Mouse (Mus musculus): ENCODE data around the gene Mxra8. TPM values are rescaled to one million over a fixed set of nuclear protein-coding genes. Genes with fewer than 3 reads are reported as not detected.

Gene Mxra8
- polyA plus RNA-seq, 1 experiment from 2014 or later: 106 TPM

Small RNAs within 50 kb of the gene (microRNA-seq; reads per million reads assigned to microRNA genes)
- gene Gm27743: not detected

Other genes starting within 250 kb of the Mxra8 start
- 9.6 and 10.4 TPM in 2 replicates for gene Slc35e2, start 238.3 kb upstream of the Mxra8 start, polyA plus RNA-seq (2015; fragmentation: Nextera tagmentation; extraction: Ambion mirVana)
- gene Cdk11b, start 214.8 kb upstream of the Mxra8 start, polyA plus RNA-seq (2015; fragmentation: Nextera tagmentation; extraction: Ambion mirVana): 63.4 and 64.8 TPM in 2 replicates
- gene Gm10563, start 194.3 kb upstream of the Mxra8 start, polyA plus RNA-seq (2015; fragmentation: Nextera tagmentation; extraction: Ambion mirVana): not detected in 2 replicates
- gene Mmp23, start 186.3 kb upstream of the Mxra8 start, polyA plus RNA-seq (2015; fragmentation: Nextera tagmentation; extraction: Ambion mirVana): 51.7 and 68.7 TPM in 2 replicates
- 25.8 and 30.2 TPM in 2 replicates for gene Mib2, start 170.5 kb upstream of the Mxra8 start, polyA plus RNA-seq (2015; fragmentation: Nextera tagmentation; extraction: Ambion mirVana)
- gene Fndc10, start 145.3 kb upstream of the Mxra8 start, polyA plus RNA-seq (2015; fragmentation: Nextera tagmentation; extraction: Ambion mirVana): 4.9 and 5.3 TPM in 2 replicates
- 144 and 145 TPM in 2 replicates for gene Ssu72, start 134.9 kb upstream of the Mxra8 start, polyA plus RNA-seq (2015; fragmentation: Nextera tagmentation; extraction: Ambion mirVana)
- 0.50 and 1.0 TPM in 2 replicates for gene Tmem240, start 104.9 kb upstream of the Mxra8 start, polyA plus RNA-seq (2015; fragmentation: Nextera tagmentation; extraction: Ambion mirVana)
- 115 and 124 TPM in 2 replicates for gene Atad3a, start 78.6 kb upstream of the Mxra8 start, polyA plus RNA-seq (2015; fragmentation: Nextera tagmentation; extraction: Ambion mirVana)
- gene Vwa1, start 65.0 kb upstream of the Mxra8 start, polyA plus RNA-seq (2015; fragmentation: Nextera tagmentation; extraction: Ambion mirVana): 5.6 and 7.7 TPM in 2 replicates
- gene Tmem88b, start 53.8 kb upstream of the Mxra8 start, polyA plus RNA-seq (2015; fragmentation: Nextera tagmentation; extraction: Ambion mirVana): 0.42 and 0.47 TPM in 2 replicates
- 0.19 and 0.34 TPM in 2 replicates for gene Ankrd65, start 49.2 kb upstream of the Mxra8 start, polyA plus RNA-seq (2015; fragmentation: Nextera tagmentation; extraction: Ambion mirVana)
- gene Mrpl20, start 36.8 kb upstream of the Mxra8 start, polyA plus RNA-seq (2015; fragmentation: Nextera tagmentation; extraction: Ambion mirVana): 217 and 226 TPM in 2 replicates
- gene Ccnl2, start 27.2 kb upstream of the Mxra8 start, polyA plus RNA-seq (2015; fragmentation: Nextera tagmentation; extraction: Ambion mirVana): 158 and 173 TPM in 2 replicates
- 149 and 158 TPM in 2 replicates for gene Aurkaip1, start 8.4 kb upstream of the Mxra8 start, polyA plus RNA-seq (2015; fragmentation: Nextera tagmentation; extraction: Ambion mirVana)
- gene Dvl1, start 7.7 kb downstream of the Mxra8 start, polyA plus RNA-seq (2015; fragmentation: Nextera tagmentation; extraction: Ambion mirVana): 5.2 and 5.3 TPM in 2 replicates
- 0.18 and 0.19 TPM in 2 replicates for gene Tas1r3, start 23.7 kb downstream of the Mxra8 start, polyA plus RNA-seq (2015; fragmentation: Nextera tagmentation; extraction: Ambion mirVana)
- gene Cptp, start 29.8 kb downstream of the Mxra8 start, polyA plus RNA-seq (2015; fragmentation: Nextera tagmentation; extraction: Ambion mirVana): 13.0 and 15.2 TPM in 2 replicates
- 72.5 and 78.0 TPM in 2 replicates for gene Ints11, start 29.9 kb downstream of the Mxra8 start, polyA plus RNA-seq (2015; fragmentation: Nextera tagmentation; extraction: Ambion mirVana)
- 47.7 and 52.1 TPM in 2 replicates for gene Pusl1, start 52.1 kb downstream of the Mxra8 start, polyA plus RNA-seq (2015; fragmentation: Nextera tagmentation; extraction: Ambion mirVana)
- gene Acap3, start 52.1 kb downstream of the Mxra8 start, polyA plus RNA-seq (2015; fragmentation: Nextera tagmentation; extraction: Ambion mirVana): 17.3 and 18.7 TPM in 2 replicates
- gene Ube2j2, start 104.2 kb downstream of the Mxra8 start, polyA plus RNA-seq (2015; fragmentation: Nextera tagmentation; extraction: Ambion mirVana): 110 and 113 TPM in 2 replicates
- gene C1qtnf12, start 122.6 kb downstream of the Mxra8 start, polyA plus RNA-seq (2015; fragmentation: Nextera tagmentation; extraction: Ambion mirVana): 118 and 121 TPM in 2 replicates
- gene B3galt6, start 153.0 kb downstream of the Mxra8 start, polyA plus RNA-seq (2015; fragmentation: Nextera tagmentation; extraction: Ambion mirVana): 17.5 and 18.1 TPM in 2 replicates
- gene Sdf4, start 153.2 kb downstream of the Mxra8 start, polyA plus RNA-seq (2015; fragmentation: Nextera tagmentation; extraction: Ambion mirVana): 158 and 161 TPM in 2 replicates
- gene Tnfrsf4, start 174.2 kb downstream of the Mxra8 start, polyA plus RNA-seq (2015; fragmentation: Nextera tagmentation; extraction: Ambion mirVana): 0.72 and 0.78 TPM in 2 replicates
- 1.7 and 2.4 TPM in 2 replicates for gene Tnfrsf18, start 186.5 kb downstream of the Mxra8 start, polyA plus RNA-seq (2015; fragmentation: Nextera tagmentation; extraction: Ambion mirVana)
- 7.8 TPM in 2 replicates for gene Ttll10, start 219.7 kb downstream of the Mxra8 start, polyA plus RNA-seq (2015; fragmentation: Nextera tagmentation; extraction: Ambion mirVana)